Mouse (Mus musculus) intestine, embryonic 15.5 days (tissue): ENCODE data around the gene 1700092M07Rik. TPM values are rescaled to one million over a fixed set of nuclear protein-coding genes. Genes with fewer than 3 reads are reported as not detected.

ENCODE experiments used
- ATAC-seq: fragments of 200-750 bp; cut with Nextera tagmentation; 2 replicates; pipeline ENCODE4 v1.8.0; 2017; ENCODE audit warnings: moderate TSS enrichment, moderate library complexity
- H3K27ac ChIP-seq: fragments of 300-500 bp; sonication (generic); 2 replicates; pipeline ENCODE4 v1.5.1; 2015; ENCODE audit warnings: mild to moderate bottlenecking, inconsistent platforms
- H3K27me3 ChIP-seq: fragments of 300-500 bp; sonication (generic); replicated peaks from 2 replicates; pipeline ENCODE4 v1.6.1; 2015; ENCODE audit warnings: inconsistent platforms
- H3K36me3 ChIP-seq: fragments of 300-500 bp; sonication (generic); 2 replicates; pipeline ENCODE4 v1.6.1; 2015; ENCODE audit warnings: inconsistent platforms
- H3K4me1 ChIP-seq: fragments of 300-500 bp; sonication (generic); replicated peaks from 2 replicates; pipeline ENCODE4 v1.6.1; 2015; ENCODE audit warnings: inconsistent platforms
- H3K4me2 ChIP-seq: fragments of 300-500 bp; sonication (generic); replicated peaks from 2 replicates; pipeline ENCODE4 v1.6.1; 2015; ENCODE audit warnings: mild to moderate bottlenecking, inconsistent platforms
- H3K4me3 ChIP-seq: fragments of 300-500 bp; sonication (generic); replicated peaks from 2 replicates; pipeline ENCODE4 v1.5.1; 2015; ENCODE audit warnings: inconsistent platforms
- H3K9ac ChIP-seq: fragments of 300-500 bp; sonication (generic); 2 replicates; pipeline ENCODE4 v1.6.1; 2015; ENCODE audit warnings: inconsistent platforms
- H3K9me3 ChIP-seq: fragments of 300-500 bp; sonication (generic); 2 replicates; pipeline ENCODE4 v1.6.1; 2016; ENCODE audit warnings: inconsistent platforms
- WGBS: fragments of 180-500 bp; shearing (Covaris S2); methylation state at CpG from one replicate; pipeline ENCODE4 v1.1.7; 2015; 5-methylcytosine and 5-hydroxymethylcytosine counted together
- polyA plus RNA-seq: library from polyadenylated mRNA; unstranded; fragments of >200 nt; fragmentation: Nextera tagmentation; extraction: Ambion mirVana; gene quantifications from 2 replicates; pipeline ENCODE4 v1.2.1, GENCODE M21; 2015

The 1700092M07Rik gene
- polyA plus RNA-seq, 1 experiment from 2014 or later: 1.8 TPM

- under 1% methylated on average over 32 of the region's 32 CpGs for WGBS
Measured at GRCm38 (mm10) chr19:8735389-8736159, 4.9 kb upstream of the 1700092M07Rik start, which contains the start of gene Wdr74. Gene Wdr74 (plus strand): TSS chr19:8735827.

GRCm38 (mm10) chr19:8736160-8736467, 4.4 kb upstream of the 1700092M07Rik start:
- 2% methylated on average over 11 of the region's 11 CpGs for WGBS
- H3K4me1 ChIP-seq: peaks cover 9% of the 10 kb centered on the region
- peak; percentile 57 for ATAC-seq
- H3K9ac ChIP-seq: peak overlapping the region; percentile 82
- peak overlapping the region; percentile 87 for H3K4me3 ChIP-seq
- no peaks in the 10 kb centered on the region for H3K27me3 ChIP-seq
- peak overlapping the region; percentile 55 for H3K4me2 ChIP-seq
- peaks cover 27% of the 10 kb centered on the region for H3K36me3 ChIP-seq
- H3K27ac ChIP-seq: peak overlapping the region; percentile 64
- no peaks in the 10 kb centered on the region for H3K9me3 ChIP-seq

More at GRCm38 (mm10) chr19:8735389-8736159, 4.9 kb upstream of the 1700092M07Rik start, which contains the start of gene Wdr74:
- peaks cover 25% of the 10 kb centered on the region for H3K36me3 ChIP-seq
- peaks cover 4% of the 10 kb centered on the region for H3K4me1 ChIP-seq
- H3K27me3 ChIP-seq: no peaks in the 10 kb centered on the region
- peak within 1 kb of the TSS; percentile 64 for H3K27ac ChIP-seq
- ATAC-seq: peak; percentile 97
- peak within 1 kb of the TSS; percentile 55 for H3K4me2 ChIP-seq
- H3K4me3 ChIP-seq: peak within 1 kb of the TSS; percentile 87
- H3K9me3 ChIP-seq: no peaks in the 10 kb centered on the region
- peak within 1 kb of the TSS; percentile 82 for H3K9ac ChIP-seq

- peaks cover 32% of the 10 kb centered on the region for H3K36me3 ChIP-seq
- ATAC-seq: no peak
- no peak overlapping the region for H3K9ac ChIP-seq
- H3K27me3 ChIP-seq: no peaks in the 10 kb centered on the region
- no peak overlapping the region for H3K4me3 ChIP-seq
- H3K27ac ChIP-seq: no peak overlapping the region
- H3K4me2 ChIP-seq: no peak overlapping the region
- WGBS: 92% methylated on average over 7 of the region's 7 CpGs
- peaks cover 19% of the 10 kb centered on the region for H3K4me1 ChIP-seq
- no peaks in the 10 kb centered on the region for H3K9me3 ChIP-seq
Measured at GRCm38 (mm10) chr19:8738911-8739310, 1.6 kb upstream of the 1700092M07Rik start.

GRCm38 (mm10) chr19:8739646-8740045, 872 bp upstream of the 1700092M07Rik start:
- H3K9ac ChIP-seq: no peak overlapping the region
- ATAC-seq: no peak
- no peaks in the 10 kb centered on the region for H3K9me3 ChIP-seq
- H3K4me1 ChIP-seq: peaks cover 19% of the 10 kb centered on the region
- H3K4me3 ChIP-seq: no peak overlapping the region
- H3K36me3 ChIP-seq: peaks cover 32% of the 10 kb centered on the region
- WGBS: 89% methylated on average over 6 of the region's 6 CpGs
- H3K27ac ChIP-seq: no peak overlapping the region
- no peaks in the 10 kb centered on the region for H3K27me3 ChIP-seq
- H3K4me2 ChIP-seq: no peak overlapping the region

GRCm38 (mm10) chr19:8741243-8741869, 838 bp downstream of the 1700092M07Rik start, which contains the start of gene Stx5a:
Gene Stx5a (plus strand): TSS chr19:8741413.
- H3K4me2 ChIP-seq: peak within 1 kb of the TSS; percentile 93
- WGBS: 0% methylated on average over 36 of the region's 36 CpGs
- peak; percentile 99 for ATAC-seq
- H3K4me1 ChIP-seq: peaks cover 19% of the 10 kb centered on the region
- peak within 1 kb of the TSS; percentile 91 for H3K4me3 ChIP-seq
- no peaks in the 10 kb centered on the region for H3K9me3 ChIP-seq
- peak within 1 kb of the TSS; percentile 95 for H3K27ac ChIP-seq
- H3K9ac ChIP-seq: peak within 1 kb of the TSS; percentile 90
- no peaks in the 10 kb centered on the region for H3K27me3 ChIP-seq
- peaks cover 45% of the 10 kb centered on the region for H3K36me3 ChIP-seq

GRCm38 (mm10) chr19:8742176-8742575, 1.7 kb downstream of the 1700092M07Rik start:
- Histone ChIP-seq H3K36me3 (peaks cover 46% of the 10 kb centered on the region), H3K9ac (peak overlapping the region; percentile 90), H3K9me3 (no peaks in the 10 kb centered on the region), H3K27me3 (no peaks in the 10 kb centered on the region), H3K4me2 (peak overlapping the region; percentile 93), H3K27ac (peak overlapping the region; percentile 95), H3K4me1 (peaks cover 19% of the 10 kb centered on the region), H3K4me3 (peak overlapping the region; percentile 91)
- WGBS: 12% methylated on average over 14 of the region's 14 CpGs
- no peak for ATAC-seq

- Histone ChIP-seq H3K4me2 (no peak overlapping the region), H3K27me3 (no peaks in the 10 kb centered on the region), H3K9ac (no peak overlapping the region), H3K4me1 (peaks cover 17% of the 10 kb centered on the region), H3K4me3 (no peak overlapping the region), H3K27ac (no peak overlapping the region), H3K36me3 (peaks cover 40% of the 10 kb centered on the region), H3K9me3 (no peaks in the 10 kb centered on the region)
- ATAC-seq: no peak
- WGBS: 98% methylated on average over 1 of the region's 1 CpGs
Measured at GRCm38 (mm10) chr19:8745382-8745781, 4.9 kb downstream of the 1700092M07Rik start.

GRCm38 (mm10) chr19:8747368-8747767, 6.8 kb downstream of the 1700092M07Rik start:
- Histone ChIP-seq H3K36me3 (peaks cover 42% of the 10 kb centered on the region), H3K9me3 (no peaks in the 10 kb centered on the region), H3K27me3 (no peaks in the 10 kb centered on the region), H3K27ac (no peak overlapping the region), H3K4me3 (no peak overlapping the region), H3K9ac (no peak overlapping the region), H3K4me1 (peaks cover 8% of the 10 kb centered on the region), H3K4me2 (no peak overlapping the region)
- ATAC-seq: no peak
- WGBS: 83% methylated on average over 2 of the region's 2 CpGs

- Histone ChIP-seq H3K4me1 (peaks cover 9% of the 10 kb centered on the region; the same call in 1 of the 2 replicates), H3K4me2 (peak overlapping the region; percentile 70; the same call in 1 of the 2 replicates), H3K27ac (no peak overlapping the region), H3K9me3 (no peaks in the 10 kb centered on the region), H3K9ac (no peak overlapping the region), H3K27me3 (no peaks in the 10 kb centered on the region), H3K4me3 (no peak overlapping the region), H3K36me3 (peaks cover 10% of the 10 kb centered on the region)
- ATAC-seq: no peak
- WGBS: 53% methylated on average over 3 of the region's 3 CpGs
Measured at GRCm38 (mm10) chr19:8755652-8756051, 15.1 kb downstream of the 1700092M07Rik start.

- no peaks in the 10 kb centered on the region for H3K9me3 ChIP-seq
- H3K4me3 ChIP-seq: peak within 1 kb of the TSS; percentile 95
- H3K9ac ChIP-seq: peak within 1 kb of the TSS; percentile 96
- peak; percentile 96 for ATAC-seq
- peak within 1 kb of the TSS; percentile 70 for H3K4me2 ChIP-seq
- peak within 1 kb of the TSS; percentile 94 for H3K27ac ChIP-seq
- peaks cover 9% of the 10 kb centered on the region; the same call in 1 of the 2 replicates for H3K4me1 ChIP-seq
- no peaks in the 10 kb centered on the region for H3K27me3 ChIP-seq
- H3K36me3 ChIP-seq: 0 out of 2 replicates have a peak, but pooled peaks cover 7% of the 10 kb centered on the region
- WGBS: under 1% methylated on average over 75 of the region's 75 CpGs
Measured at GRCm38 (mm10) chr19:8756635-8757387, 16.3 kb downstream of the 1700092M07Rik start, which contains the start of gene Nxf1. Gene Nxf1 (plus strand): TSS chr19:8757073.

- Histone ChIP-seq H3K27ac (peak overlapping the region; percentile 94), H3K36me3 (0 out of 2 replicates have a peak, but pooled peaks cover 8% of the 10 kb centered on the region), H3K9me3 (no peaks in the 10 kb centered on the region), H3K4me3 (peak overlapping the region; percentile 95), H3K4me1 (peaks cover 9% of the 10 kb centered on the region; the same call in 1 of the 2 replicates), H3K27me3 (no peaks in the 10 kb centered on the region), H3K9ac (peak overlapping the region; percentile 96), H3K4me2 (peak overlapping the region; percentile 70)
- 3% methylated on average over 14 of the region's 14 CpGs for WGBS
- no peak for ATAC-seq
Measured at GRCm38 (mm10) chr19:8757471-8757998, 17.0 kb downstream of the 1700092M07Rik start.
